Mouse (Mus musculus): ENCODE measurements around the gene Trcg1.

Trcg1 gene

GRCm38 (mm10) chr9:57233142-57233541 is 3.2 kb upstream of the Trcg1 start:
- DNase-seq = no peak

- no peak for DNase-seq
Measured at GRCm38 (mm10) chr9:57233767-57234166, 2.6 kb upstream of the Trcg1 start.

- DNase-seq = no peak
Measured at GRCm38 (mm10) chr9:57237705-57238104, 1.3 kb downstream of the Trcg1 start.

GRCm38 (mm10) chr9:57238220-57238619 is 1.9 kb downstream of the Trcg1 start:
- DNase-seq = no peak

GRCm38 (mm10) chr9:57241111-57241510 is 4.8 kb downstream of the Trcg1 start:
- no peak for DNase-seq

- no peak for DNase-seq
Measured at GRCm38 (mm10) chr9:57242916-57243315, 6.6 kb downstream of the Trcg1 start.

- DNase-seq = no peak
Measured at GRCm38 (mm10) chr9:57244106-57244685, 7.8 kb downstream of the Trcg1 start.

GRCm38 (mm10) chr9:57246482-57246881 is 10.1 kb downstream of the Trcg1 start:
- no peak for DNase-seq

GRCm38 (mm10) chr9:57247201-57247671 is 10.9 kb downstream of the Trcg1 start:
- no peak for DNase-seq

GRCm38 (mm10) chr9:57248030-57248942 is 11.9 kb downstream of the Trcg1 start:
- no peak for DNase-seq

- no peak for DNase-seq
Measured at GRCm38 (mm10) chr9:57250026-57250425, 13.7 kb downstream of the Trcg1 start.

- DNase-seq = no peak
Measured at GRCm38 (mm10) chr9:57251139-57251538, 14.8 kb downstream of the Trcg1 start.

GRCm38 (mm10) chr9:57254061-57254460 is 17.7 kb downstream of the Trcg1 start:
- no peak for DNase-seq

GRCm38 (mm10) chr9:57254823-57255495 is 18.6 kb downstream of the Trcg1 start:
- DNase-seq = no peak

- DNase-seq = no peak
Measured at GRCm38 (mm10) chr9:57256309-57256708, 20.0 kb downstream of the Trcg1 start.

GRCm38 (mm10) chr9:57256861-57257260 is 20.5 kb downstream of the Trcg1 start:
- DNase-seq = no peak

- DNase-seq = no peak
Measured at GRCm38 (mm10) chr9:57257627-57258026, 21.3 kb downstream of the Trcg1 start.

GRCm38 (mm10) chr9:57259736-57260135 is 23.4 kb downstream of the Trcg1 start:
- DNase-seq = peak; percentile 97

- peak; percentile 49 for DNase-seq
Measured at GRCm38 (mm10) chr9:57260940-57261339, 24.6 kb downstream of the Trcg1 start.

- DNase-seq = peak; percentile 83
Measured at GRCm38 (mm10) chr9:57261516-57261912, 25.2 kb downstream of the Trcg1 start.

GRCm38 (mm10) chr9:57261913-57262794 is 25.8 kb downstream of the Trcg1 start, which contains the start of gene 1700017B05Rik:
TSS of gene 1700017B05Rik (minus strand) at chr9:57262612.
- peak; percentile 92 for DNase-seq

Data from thymus, postnatal 4 days (tissue).